Mouse (Mus musculus) thymus, adult 2 months (tissue): Measurements from ENCODE around the gene Cracr2a.

Experiments used
- CTCF ChIP-seq: fragments of 200-500 bp; IDR thresholded peaks from 2 replicates; pipeline ENCODE4 v1.5.1; 2012; ENCODE audit warnings: mild to moderate bottlenecking, control low read depth, low read length, moderate library complexity, borderline replicate concordance; ENCODE audit not compliant: control insufficient read depth, poor library complexity, insufficient read depth; ENCODE audit errors: extremely low read depth
- POLR2A ChIP-seq: fragments of 200-500 bp; IDR thresholded peaks from 2 replicates; pipeline ENCODE4 v1.6.1; 2012; ENCODE audit warnings: mild to moderate bottlenecking, low read length, control low read depth, moderate library complexity; ENCODE audit not compliant: control insufficient read depth, poor library complexity, insufficient read depth; ENCODE audit errors: extremely low read depth

DNA sequence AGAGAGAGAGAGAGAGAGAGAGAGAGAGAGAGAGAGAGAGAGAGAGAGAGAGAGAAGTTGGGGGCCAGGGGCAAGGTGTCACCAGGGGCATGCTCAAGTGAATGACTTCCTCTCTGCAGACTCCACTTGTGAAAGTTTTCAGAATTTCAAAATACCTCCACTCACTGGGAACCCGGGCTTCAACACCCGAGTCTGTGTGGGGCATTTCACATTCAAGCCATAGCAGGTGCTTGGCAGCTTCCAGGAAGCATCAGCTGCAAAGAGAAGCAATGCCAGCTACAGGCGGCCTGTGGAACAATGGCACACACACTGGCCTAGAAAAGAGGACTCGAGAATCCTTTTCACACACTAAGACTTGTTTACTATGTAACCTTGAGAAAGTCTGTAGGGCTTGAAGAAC lies 32.3 kb downstream of the Cracr2a start:
- TF ChIP-seq POLR2A, result no peak
- TF ChIP-seq CTCF, result no peak
